Mouse (Mus musculus) left cerebral cortex, adult 18-20 months (tissue): Measurements from ENCODE around the gene Proser3. TPM values are rescaled to one million over a fixed set of nuclear protein-coding genes. Genes with fewer than 3 reads are reported as not detected.
A peak's percentile ranks its signal among the peaks of the same experiment; 100 is the strongest.

Experiments used
- DNase-seq, 2 experiments: peaks; one replicate each; pipeline ENCODE4 v3.0.0; 2021 to 2022; ENCODE audit warnings: low spot score in 2 of 2, mixed read lengths in 1 of 2
- total RNA-seq, 2 experiments: library from RNA; stranded (reverse); gene quantifications; 2 replicates each; pipeline ENCODE4 v1.2.3; 2021

The Proser3 gene
- total RNA-seq, 2 experiments from 2014 or later, result 3.8 TPM

DNA sequence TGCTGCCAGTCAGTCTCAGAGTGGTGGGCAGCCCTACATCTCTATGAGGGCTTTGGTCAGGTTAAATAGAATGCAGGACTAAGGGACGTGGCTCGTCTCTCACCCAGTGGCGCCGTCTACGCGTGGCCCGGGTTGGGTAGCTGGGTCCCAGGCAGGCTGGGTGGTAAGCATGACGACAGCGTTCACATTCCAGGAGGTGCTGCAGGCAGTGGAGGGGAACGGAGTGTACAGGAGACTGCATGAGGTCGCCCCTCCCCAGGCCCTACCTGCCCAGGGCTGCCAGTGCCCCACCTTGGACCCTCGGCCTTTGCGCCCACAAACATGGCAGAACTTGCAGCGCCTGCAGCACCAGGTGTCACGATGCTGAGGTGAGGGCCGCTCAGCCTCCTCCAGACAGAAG lies 29.4 kb upstream of the Proser3 start:
- no peak for DNase-seq

DNA sequence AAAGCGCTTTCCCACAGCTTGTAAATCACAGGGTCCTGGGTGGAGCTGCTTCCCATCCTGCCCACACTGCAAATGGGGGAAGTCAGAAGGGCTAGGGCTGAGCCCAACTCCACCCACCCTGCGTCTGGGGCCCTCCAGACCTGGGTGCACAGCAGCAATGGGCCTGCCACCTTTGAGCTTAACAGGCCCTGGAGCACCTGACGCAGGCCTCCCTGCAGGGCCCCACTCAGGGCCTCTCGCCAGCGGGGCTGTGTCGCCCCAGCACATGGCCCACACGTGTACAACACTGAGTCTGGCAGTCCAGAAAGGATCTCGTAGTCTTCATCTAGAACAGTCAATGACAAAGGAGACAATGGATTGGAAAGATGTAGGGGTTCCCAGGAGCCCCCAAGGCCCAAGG lies 27.9 kb upstream of the Proser3 start:
- DNase-seq, result no peak

DNA sequence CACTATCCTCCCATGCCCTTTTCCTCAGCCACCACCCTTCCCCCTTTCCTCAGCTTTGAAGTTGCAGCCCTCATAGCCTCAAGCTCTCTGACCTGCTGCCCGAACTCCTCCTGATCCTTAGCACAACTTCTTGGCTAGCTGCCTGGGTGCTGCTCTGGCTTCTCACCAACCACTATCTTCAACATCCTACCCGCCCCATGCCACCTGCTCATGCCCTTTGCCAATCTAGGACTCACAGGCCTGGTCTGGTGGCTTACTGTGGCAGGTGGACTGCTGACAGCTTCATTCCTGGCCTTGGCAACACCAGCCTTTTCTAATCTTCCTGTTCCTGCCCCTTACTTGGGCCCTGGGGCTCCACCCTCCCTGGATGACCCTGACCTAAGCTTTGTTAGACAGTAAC lies 20.9 kb upstream of the Proser3 start:
- DNase-seq, result no peak

DNA sequence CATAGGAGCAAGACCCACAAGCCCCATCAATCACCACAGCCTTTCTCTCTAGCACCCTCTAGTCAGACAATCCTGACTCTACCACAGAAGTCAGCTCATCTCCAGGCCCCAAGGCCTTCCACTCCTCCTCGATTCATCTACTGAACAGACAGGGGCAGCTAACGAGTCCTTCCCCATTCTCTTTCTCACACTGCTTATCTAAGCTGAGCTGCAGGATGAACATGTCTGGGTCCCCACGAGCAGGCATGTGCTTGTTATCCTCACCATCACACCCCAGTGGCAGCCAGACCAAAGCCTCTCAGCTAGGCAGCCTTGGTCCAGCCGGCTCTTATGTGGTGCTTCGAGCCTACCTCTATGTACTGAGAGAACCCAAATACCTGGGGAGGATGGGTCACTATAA lies 20.3 kb upstream of the Proser3 start:
- no peak for DNase-seq

DNA sequence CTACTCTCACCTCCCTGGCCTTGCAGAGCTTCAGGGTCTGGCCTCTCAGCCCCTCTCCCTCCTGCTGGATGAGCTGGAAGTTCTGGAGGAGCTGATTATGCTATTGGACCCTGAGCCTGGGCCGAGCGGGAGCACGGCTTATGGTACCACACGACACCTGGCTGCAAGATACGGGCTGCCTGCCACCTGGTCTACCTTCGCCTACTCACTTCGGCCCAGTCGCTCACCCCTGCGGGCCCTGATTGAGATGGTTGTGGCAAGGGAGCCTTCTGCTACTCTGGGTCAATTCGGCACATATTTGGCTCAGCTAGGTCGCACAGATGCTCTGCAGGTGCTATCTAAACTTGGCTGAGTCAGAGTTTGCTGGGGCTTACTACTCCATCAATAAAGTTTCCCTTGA lies 15.5 kb upstream of the Proser3 start:
- DNase-seq, result no peak

DNA sequence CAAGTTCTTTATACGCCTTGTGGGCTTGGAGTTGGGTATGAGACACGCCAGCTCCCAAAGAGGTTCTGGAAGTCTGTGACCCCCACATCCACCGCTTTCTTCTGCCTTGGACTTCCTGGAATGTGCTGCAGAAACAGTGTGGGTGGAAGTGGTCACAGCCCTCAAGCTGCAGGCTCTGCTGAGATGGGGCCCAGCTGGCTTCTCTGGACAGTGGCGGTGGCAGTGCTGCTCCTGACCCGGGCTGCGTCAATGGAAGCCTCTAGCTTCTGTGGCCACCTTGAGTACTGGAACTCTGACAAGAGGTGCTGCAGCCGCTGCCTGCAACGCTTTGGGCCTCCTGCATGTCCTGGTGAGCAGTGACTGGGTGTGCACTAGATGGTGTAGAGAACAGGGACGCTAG lies 13.9 kb upstream of the Proser3 start:
- DNase-seq, result no peak

DNA sequence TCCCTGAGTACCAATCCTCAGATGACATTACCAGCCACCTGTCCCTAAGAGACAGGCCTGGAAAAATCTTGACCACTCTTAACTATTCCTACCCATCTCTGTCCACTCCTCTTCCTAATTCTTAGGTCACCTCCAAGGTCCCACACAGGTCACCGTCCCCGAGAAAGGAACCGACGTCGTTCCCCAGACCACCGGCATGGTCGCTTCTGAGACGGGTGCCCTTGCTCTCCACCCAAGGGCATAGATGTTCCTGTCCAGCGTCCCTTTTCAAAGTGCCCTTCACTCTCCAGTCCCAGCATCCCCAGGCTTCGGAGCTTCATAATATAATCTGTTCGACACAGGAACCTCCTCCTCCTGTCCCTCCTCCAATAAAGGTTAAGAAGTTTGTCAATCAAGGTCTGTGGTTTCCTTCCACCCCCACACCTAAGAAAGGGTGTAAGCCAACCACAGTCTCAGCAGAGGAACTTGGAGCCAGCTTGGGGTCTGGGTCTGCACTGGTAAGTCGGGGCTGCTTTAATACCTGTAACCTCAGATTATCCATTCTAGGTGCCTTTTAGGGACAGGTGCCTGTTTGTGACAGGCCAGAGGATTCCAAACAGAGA lies 13.0 kb upstream of the Proser3 start, which contains the start of gene Igflr1:
Gene Igflr1 (plus strand): TSS at position 458 of the 602 bp plus-strand sequence.
- DNase-seq, result no peak

DNA sequence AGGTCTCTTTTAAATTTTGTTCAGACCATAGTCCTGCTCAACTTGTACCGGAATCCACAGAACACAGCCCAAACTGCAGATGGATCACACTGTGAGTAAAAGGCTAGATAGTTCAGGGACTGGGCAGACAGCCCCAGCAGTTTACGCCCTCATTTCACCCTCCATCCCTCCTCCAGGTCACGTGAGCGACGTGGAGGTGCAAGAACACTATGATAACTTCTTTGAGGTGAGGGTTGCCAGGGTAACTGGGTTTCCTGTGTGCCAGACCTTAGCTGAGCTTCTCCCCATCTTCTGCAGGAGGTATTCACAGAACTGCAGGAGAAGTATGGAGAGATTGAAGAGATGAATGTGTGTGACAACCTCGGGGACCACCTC lies 11.8 kb upstream of the Proser3 start:
- no peak for DNase-seq

DNA sequence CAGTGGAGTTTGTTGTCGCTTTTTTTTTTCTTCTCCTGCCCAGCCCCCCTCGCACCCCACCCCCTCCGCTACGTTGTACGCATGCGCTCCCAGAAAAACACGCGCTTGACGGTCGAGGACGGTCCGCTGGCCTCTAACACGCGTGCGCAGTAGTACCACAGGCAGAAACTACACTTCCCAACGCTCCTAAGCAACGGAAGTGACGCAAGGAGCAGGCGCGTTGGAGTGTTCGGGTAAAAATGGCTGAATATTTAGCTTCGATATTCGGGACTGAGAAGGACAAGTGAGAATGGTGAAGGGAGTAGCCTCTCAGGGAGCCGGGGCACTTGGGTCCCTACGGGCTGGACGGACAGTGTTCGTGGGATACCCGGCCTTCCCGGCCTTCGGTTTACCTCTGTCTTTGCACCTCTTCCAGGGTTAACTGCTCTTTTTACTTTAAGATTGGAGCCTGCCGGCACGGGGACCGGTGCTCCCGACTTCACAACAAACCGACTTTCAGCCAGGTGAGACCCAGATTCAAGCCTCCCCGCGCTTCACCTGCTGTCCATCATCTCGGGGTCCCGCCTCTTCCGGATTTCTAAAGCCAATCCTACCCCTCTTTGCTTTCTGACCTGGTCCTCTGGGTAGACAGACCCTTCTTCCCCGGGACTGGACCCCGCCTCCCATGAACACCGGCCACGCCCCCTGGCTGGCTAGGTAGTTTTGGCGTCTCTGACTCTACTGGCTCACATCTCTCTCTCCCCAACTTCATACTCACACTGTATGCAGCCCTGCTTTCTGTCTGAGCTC lies 11.2 kb upstream of the Proser3 start, which contains the start of the genes U2af1l4, Gm49396 and Psenen:
Gene U2af1l4 (plus strand): TSS at position 185 of the 789 bp plus-strand sequence.
Gene Gm49396 (plus strand): TSS at position 228 of the 789 bp plus-strand sequence.
Gene Psenen (minus strand): TSS at position 511 of the 789 bp plus-strand sequence.
- DNase-seq, result peak; percentile 95 to 96

DNA sequence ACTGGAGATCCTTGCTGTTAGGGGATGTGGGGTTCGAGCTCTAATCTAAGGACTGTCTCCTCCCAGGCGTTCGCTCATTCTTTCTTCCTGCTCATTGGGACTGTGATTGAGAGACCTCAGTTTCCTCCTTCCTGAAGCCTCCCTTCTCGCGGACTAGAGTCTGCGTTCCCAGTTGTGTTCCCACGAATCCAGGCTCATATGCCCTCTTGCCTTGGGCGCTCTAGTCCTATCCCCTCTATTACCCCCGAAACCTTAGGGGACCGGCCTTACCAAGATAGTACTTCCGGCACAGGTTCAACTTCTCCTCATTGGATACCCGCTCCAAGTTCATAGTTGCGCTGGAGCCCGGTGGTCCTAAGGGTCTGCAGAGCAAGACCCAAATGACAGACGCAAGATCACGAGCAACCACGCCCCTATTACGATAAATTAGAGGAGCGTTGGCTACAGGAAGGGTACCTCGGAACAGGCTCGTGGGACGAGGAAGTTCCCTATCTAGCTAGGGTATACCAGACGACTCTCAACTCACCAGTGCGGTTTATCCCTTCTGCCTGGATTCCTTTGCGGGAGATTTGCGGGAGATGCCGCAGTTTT lies 10.5 kb upstream of the Proser3 start:
- DNase-seq, result peak in 1 of 2 experiments; percentile 24

DNA sequence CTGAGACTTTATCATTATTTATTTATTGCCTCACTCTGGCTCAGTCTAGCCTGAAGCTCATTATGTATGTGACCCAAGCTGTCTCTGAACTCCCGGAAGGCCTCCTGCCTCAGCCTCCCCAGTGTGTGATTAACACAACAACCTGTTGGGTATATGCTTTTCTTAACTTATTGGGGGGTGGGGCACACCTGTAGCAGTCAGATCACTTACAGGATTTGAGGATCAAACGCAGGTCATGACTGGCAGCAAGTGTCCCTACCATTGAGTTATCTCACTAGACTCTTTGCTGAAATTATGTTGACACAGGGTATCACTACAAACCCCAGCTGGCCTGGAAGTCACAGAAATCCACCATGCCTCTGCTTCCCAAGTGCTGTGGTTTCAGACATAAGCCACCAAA lies 8.2 kb upstream of the Proser3 start:
- DNase-seq, result no peak

DNA sequence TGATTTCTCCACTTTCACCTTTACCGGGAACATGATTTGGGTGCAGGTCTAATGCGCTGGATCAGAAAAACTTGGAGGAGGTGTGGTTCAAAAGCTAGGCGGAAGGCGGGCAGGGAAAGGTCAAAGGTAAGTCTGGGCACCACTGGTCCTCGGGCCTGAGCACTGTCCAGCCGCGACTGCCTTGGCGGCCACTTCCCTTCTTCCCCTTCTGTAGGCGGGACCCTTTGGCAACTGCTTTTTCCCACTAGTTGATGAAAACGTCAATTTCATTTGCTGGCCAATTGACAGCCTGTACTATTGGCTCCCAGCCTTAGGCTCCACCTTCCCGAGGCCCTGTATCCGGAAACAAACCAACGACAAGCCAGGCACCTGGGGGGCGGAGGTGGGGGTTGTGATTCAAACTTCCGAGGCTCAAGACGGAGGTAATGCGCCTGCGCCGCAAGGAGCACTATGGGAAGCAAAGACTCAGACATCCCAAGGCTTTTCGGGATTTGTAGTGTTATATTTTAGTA lies 7.4 kb upstream of the Proser3 start, which contains the start of gene Lin37:
Gene Lin37 (minus strand): TSS at position 396 of the 512 bp plus-strand sequence.
- peak; percentile 96 to 98 for DNase-seq

DNA sequence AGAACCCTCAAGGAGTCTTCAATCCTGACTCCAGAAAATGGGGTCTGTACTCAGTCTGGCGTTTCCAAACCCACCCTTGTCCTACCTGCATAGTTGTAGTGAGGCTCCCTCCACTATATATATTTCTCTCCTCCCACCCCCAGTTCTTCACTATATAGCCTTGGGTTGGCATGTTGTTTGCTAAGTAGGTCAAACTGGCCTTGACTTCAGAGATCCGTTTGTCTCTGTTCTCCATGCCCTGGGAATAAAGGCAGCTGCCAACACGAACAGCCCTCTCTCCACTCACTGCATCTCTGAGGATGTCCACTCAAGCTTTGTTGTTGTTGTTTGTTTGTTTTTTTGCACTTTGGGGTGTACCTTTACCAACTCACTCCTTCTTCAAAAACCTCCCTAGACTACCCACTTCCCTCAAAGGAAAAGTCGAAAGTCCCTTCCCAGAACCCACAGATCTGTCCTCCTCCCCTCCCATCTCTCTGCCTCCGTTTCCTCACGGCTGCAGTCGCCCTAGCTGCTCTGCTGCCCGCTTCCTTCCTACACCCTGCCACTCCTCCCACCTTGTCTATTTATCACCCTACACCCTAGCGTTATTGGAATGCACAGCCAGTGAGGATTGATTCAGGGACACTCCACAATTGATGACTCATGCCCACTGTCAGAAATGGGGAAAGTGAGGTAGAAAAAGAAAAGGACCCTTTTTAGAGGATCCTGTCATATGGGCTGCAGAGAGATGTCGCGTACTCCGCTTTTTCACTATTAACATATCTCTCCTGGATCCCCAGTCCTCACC lies 6.8 kb upstream of the Proser3 start:
- DNase-seq, result no peak

DNA sequence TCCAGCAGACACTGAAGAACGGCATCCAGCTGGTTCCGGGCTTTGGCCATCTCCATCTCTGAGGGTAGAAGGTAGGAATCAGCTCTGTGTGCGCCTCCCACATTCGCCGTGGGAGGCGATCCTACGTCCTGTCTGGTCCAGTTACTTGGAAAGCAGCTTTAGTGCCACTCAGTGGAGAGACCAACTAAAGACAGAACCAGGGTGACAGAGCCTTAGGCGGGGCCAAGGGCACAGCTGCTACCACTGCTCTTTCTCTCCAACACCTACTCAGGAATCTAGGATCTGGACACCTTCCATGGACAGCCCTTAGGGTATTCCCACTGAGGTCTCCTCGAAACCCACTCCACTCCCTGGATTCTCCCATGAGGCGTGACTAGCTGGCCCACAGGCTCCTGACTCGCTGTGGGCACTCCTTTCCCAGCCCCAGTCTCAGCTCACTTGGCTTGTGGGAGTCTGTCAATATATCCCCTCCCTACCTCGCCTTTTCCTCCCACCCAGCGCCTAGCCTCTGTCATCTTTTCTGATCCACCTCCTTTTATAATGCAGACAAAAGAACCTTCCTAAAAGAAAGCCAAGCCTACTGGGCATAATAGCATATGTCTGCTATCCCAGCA lies 5.9 kb upstream of the Proser3 start:
- DNase-seq, result peak in 1 of 2 experiments; percentile 40

DNA sequence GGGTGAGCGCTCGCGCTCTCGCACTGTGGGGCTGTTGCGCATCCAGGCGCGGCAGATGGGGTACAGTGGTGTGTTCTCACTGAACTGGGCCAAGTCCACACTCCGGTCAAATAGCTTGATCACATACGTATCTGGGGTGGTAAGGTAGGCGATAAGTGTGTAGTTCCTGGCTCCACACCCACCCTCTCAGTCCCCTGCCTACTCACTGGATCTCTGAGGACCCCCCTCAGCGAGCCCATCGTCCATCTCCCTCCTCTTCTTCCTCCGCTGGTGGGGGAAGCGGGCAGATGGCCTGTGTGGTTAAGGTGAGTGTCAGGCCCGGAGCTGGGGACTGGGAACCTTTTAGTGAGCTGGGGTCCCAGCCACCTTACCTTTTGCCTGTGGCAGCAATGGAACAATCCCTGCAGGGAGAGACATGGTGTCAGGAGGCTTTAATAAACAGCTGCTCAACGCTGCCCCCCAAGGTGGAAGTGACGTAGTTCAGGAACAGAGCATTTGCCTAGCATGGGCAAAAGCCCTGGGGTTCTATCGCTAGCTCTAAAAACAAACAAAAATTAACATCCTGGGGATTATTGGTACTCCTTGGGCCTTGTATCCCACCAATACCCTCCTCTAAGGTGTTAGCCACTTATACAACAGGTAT lies 4.9 kb upstream of the Proser3 start:
- DNase-seq, result no peak

DNA sequence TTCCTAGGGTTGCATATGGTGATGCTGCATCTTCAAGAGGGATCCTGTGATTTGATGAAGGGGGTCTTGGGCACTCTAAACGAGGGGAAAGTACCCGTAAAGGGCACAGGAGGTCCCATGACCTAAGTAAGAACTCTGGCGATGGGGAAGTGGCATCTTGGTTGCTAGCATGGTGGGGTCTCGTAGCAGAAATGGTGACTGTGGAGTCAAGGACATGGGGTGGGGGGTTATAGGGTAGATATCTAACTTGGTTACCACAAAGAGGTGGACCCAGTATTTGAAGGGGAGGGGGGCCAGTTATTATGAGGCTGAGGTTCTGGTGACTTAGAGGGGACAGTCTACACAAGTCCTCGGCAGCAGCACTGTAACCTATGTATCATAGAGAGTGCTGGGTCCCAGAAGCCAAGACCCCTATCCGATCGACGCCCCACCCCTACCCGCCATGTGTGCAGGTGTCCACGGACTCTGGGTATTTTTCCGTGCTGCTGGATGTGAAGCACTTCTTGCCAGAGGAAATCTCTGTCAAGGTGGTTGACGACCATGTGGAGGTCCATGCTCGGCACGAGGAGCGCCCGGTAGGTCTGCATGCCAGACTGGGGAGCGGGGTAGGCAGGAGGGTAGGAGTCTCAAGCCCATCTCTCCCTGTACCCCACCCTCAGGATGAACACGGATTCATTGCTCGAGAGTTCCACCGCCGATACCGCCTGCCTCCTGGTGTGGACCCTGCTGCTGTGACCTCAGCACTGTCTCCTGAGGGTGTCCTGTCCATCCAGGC lies 1.9 kb upstream of the Proser3 start:
- DNase-seq, result no peak

DNA sequence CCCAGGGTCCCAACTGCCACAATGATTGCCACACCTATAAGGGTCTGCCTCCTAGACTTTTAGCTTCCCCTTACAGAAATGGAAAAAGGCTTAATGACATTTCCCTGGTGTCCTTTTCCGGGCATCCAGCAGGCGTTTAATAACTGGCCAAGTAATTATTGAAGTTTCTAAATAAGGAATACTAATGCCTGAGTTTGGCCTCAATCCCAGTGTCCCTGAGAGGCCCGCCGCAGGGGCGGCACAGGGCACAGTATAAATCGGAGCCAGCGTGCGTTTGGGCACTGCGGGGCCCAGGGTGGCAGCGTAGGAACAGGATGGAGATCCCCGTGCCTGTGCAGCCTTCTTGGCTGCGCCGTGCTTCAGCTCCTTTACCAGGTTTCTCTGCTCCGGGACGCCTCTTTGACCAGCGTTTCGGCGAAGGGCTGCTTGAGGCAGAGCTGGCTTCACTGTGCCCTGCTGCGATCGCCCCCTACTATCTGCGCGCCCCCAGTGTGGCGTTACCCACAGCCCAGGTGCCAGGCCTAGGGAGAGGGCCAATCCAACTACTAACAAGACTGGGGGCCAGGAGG lies 1.0 kb upstream of the Proser3 start:
- peak in 1 of 2 experiments; percentile 45 for DNase-seq

DNA sequence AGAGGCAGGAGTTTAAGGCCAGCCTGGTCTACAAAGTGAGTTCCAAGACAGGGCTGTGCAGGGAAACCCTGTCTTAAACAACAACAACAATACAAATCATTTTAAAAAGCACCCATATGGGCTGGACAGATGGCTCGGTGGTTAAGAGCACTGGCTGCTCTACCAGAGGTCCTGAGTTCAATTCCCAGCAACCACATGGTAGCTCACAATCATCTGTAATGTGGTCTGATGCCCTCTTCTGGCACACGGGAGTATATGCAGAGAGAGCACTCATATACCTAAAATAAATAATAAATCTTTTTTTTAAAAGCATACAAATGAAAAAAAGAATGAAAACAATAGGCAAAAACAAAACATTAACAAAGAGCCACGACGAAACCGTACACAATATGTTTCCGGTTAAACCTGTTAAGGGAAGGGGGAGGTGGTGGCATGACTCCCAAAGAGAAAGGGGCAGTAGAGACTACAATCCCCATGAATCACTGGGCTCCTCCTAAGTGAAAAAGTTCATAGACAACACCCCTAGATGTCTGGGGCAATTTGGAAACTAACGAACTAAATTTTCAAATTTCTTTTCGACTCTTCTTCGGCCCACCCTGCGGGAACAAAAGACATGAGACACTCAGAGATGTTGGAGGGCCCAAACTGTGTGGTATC lies 526 bp downstream of the Proser3 start:
- no peak for DNase-seq
